Mouse (Mus musculus) urinary bladder, postnatal 4 days (tissue): ENCODE measurements around the gene Tmem45a2.
"Not testable (repeated sequence)": the region's sequence is repeated elsewhere in the genome, so short reads cannot be mapped to it uniquely, and the experiment has no call there.

Experiments used
- DNase-seq, 2 experiments: peaks; one replicate each; pipeline ENCODE4 v3.0.0; 2021 to 2022; ENCODE audit warnings: low spot score in 2 of 2

The Tmem45a2 gene

DNA sequence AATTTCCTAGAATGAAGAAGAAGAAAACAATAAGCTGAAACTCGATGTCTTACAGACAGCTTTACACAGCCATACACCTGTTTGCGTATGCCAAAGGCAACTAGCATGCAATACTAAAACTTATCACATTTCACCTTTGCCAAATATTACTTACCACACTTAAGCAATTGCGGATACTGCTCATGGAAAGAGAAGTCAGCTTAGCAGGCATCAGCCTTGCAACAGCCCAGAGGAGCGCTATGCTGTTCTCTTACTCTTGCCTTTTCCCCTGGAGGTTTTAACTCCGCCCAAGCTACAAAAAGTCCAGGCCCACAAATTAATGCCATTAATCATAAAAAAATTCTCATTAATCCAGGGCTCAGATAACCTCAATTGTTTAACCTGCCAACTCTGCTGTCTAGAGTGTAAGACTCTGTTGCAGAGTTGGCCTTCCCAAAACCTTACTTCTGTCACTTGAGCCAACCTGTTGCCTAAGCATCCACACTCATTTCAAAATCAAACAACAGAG is at the start of gene Tmem45a2:
TSS of gene Tmem45a2 (minus strand) at position 241 of the 508 bp plus-strand sequence.
- no peak for DNase-seq

- no peak for DNase-seq
These were observed 46.4 kb upstream of the Tmem45a2 start for GRCm38 (mm10) chr16:57117562-57117961.

GRCm38 (mm10) chr16:57116066-57116465 is 44.9 kb upstream of the Tmem45a2 start:
- DNase-seq: no peak

GRCm38 (mm10) chr16:57106185-57106960 is 35.2 kb upstream of the Tmem45a2 start:
- no peak for DNase-seq

GRCm38 (mm10) chr16:57101174-57101573 is 30.0 kb upstream of the Tmem45a2 start:
- no peak for DNase-seq

DNA sequence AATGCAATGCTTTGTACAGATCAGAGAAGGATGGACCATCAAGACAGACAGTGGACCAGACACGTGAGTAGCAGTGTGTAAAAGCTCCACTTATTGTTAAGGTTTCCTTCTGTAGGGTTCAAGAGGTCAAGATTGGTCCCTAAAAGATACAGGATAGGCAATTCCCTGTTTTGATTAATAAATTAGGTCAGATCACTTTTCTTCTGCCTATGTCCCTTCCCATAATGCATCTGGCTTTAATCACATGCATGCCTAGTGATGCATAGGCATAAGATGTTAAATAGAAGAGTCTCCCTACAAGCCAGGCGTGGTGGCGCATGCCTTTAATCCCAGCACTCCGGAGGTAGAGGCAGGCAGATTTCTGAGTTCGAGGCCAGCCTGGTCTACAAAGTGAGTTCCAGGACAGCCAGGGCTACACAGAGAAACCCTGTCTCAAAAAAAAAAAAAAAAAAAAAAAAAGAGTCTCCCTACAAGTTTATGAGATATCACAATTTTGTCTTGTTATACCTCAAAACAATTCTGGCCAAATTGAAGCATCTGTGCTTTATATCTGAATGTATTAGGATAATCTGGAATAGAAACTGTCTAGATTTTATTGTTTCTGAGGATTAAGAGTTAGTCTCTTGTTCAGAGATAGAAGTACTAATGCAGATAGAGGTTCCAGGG is 28.5 kb upstream of the Tmem45a2 start:
- no peak for DNase-seq

- DNase-seq: no peak
These were observed 27.4 kb upstream of the Tmem45a2 start for GRCm38 (mm10) chr16:57098468-57099144.

- DNase-seq: no peak
These were observed 21.9 kb upstream of the Tmem45a2 start for GRCm38 (mm10) chr16:57092911-57093605.

DNA sequence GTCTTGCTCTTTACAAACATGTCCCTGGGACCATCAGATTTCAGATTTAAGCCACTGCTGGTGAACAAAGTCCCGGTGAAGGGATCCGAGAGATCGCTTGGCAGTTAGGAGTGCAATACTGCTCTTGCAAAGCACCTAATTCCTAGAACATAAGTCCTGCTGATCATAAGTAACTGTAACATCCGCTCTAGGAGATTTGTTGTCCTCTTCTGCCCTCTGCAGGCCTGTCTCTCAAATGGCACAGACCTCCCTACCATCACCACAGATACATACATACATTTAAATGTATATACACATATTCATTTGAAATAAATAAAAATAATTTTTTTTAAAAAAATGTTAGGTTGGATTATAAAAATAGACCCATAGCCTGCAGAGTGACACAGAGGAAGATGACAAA is 21.3 kb upstream of the Tmem45a2 start:
- no peak for DNase-seq

GRCm38 (mm10) chr16:57079577-57079976 is 8.4 kb upstream of the Tmem45a2 start:
- DNase-seq: no peak

DNA sequence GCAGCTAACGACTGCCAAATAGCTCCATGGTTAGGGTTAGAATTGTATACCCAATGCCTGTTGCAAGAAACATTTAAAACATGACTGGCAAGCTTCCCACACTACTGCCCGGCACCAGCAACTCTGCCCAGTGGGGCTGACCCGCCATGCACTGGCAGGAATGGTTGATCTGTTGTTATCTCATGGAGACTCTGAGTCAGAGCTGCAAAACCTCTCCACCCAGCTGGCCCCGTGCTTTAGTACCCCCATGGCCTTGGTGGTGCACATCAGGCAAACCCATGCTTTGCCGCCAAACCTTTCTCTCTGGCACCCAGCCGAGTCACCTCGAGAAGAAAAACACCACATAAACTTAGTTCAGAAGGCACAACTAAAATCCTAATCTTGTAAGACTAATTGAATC is 4.8 kb upstream of the Tmem45a2 start:
- no peak for DNase-seq

DNA sequence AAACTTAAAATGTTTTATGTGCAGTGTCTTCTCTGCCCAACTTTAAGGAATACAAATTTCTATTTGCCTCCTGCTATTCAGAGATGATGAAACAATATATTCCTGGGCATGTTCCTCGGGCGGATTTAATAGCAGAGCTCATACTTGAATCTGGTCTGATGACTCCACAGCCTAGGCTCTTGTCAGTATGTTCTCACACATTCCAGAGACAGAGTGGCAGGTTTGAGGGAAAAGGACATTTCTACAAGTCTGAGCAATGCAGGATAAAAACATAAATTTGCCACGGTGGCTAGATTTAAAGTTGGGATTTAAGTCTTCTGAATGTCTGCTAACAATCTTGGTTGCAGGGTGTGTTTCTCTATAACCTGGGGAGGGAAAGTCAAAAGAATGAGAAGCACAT is 9.1 kb downstream of the Tmem45a2 start:
- DNase-seq: no peak

- DNase-seq: no peak
These were observed 14.2 kb downstream of the Tmem45a2 start for GRCm38 (mm10) chr16:57056995-57057394.

- no peak for DNase-seq
These were observed 21.2 kb downstream of the Tmem45a2 start for GRCm38 (mm10) chr16:57049974-57050373.

DNA sequence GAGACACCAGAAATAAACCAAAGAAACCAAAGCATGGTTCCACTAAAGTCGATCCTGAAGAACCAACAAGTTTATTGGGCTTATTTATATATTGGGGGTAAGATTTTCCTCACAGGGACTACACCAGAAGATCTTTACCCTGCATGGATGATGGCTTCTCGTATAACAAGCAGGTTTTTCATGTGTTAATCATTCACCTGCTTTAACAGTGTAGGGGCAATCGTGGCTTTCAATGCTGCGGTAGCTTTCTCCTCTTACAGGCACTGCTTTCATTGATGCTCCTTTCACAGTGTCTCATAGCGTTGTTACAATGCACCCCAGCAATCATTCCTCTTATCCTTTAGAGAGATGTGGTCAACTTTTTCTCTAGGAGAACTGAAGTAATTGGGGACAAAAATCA is 32.6 kb downstream of the Tmem45a2 start:
- no peak for DNase-seq

DNA sequence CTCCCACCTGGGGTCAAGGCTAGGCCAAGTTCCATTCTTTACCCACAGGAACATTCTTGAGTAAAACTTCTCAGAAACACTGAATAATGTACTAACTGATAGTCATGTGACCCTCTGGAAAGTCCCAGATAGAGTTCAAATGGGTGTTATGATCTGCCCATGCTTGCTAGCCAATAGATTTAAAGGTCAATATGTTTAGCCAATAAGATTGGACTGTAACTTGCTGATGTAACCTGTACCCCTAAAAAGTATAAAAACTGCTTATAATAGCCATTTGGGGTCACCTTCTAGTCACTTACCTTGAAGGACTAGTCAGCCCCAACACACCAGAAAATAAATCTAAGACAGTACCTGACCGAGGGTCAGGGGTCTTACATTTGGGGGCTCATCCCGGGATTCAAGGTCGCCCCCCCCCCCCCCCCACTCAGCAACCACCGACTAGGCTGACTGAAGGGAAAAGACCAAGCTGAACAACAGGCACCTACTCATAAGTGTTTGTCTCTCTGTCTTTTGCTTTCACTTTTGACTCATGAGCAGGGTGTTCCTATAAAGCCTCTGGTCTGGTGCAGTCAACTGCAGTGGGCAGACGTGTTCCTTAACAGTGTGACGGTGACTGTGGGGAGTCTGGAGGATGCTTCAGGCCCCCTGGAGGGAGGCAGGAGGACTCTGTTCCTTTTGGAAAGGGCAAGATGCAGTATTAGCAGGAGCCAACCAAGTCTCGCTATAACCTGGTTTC is 40.9 kb downstream of the Tmem45a2 start:
- DNase-seq: no peak

DNA sequence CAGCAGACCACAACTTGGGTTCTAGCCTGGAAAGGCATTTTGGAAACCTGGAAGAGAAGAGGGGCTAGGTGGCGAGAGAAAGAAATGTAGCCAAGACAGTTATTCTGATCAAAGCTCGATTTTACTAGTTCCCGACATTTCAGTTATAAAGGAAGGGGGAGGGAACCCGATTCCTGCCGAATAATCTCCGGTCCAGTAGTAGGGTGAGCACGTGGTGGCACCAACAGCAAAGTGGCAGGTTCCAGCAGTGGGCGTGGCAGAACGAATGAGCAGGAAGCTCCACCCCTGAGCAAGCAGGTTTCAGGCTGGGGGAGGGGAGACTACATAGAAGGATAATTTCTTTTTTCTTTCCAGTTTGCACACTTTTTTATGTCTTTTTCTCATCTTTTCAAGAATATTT is 72.9 kb downstream of the Tmem45a2 start:
- not testable (repeated sequence) for DNase-seq
